Comparison of ENCODE assay signal across 8 mouse cellular contexts in genomic region chr4:133240934-133241908, GRCm38 (mm10). TPM values are rescaled to one million over a fixed set of nuclear protein-coding genes. Genes with fewer than 3 reads are reported as not detected.
A peak's percentile ranks its signal among the peaks of the same experiment; 100 is the strongest.
DNase-seq lines count a peak whose midpoint lies in the region; ATAC-seq lines count a peak whose summit lies in the region.

No protein-coding gene starts in this region.

- DNase-seq in WW6 (ENCODE audit: low read depth, low spot score), result peak; percentile 59
- DNase-seq in cerebellum, postnatal 36 days, result peak; percentile 84
- peak; percentile 89 to 90 for DNase-seq in frontal cortex, postnatal 36 days (ENCODE audit: low spot score in 2 of 2)
- DNase-seq in left cerebral cortex, adult 11 months (ENCODE audit: low spot score), result peak; percentile 76
- DNase-seq in lung, postnatal 36 days, result peak; percentile 95
- DNase-seq in retina, embryonic 14.5 days (ENCODE audit: low spot score), result peak; percentile 85
- DNase-seq in thymus, postnatal 36 days, result peak; percentile 90 to 93

- WGBS in hindbrain, embryonic 15.5 days, result under 1% methylated on average over 78 of the region's 78 CpGs

- H3K4me1 ChIP-seq in hindbrain, embryonic 15.5 days (replicated peaks), result peaks cover 10% of the 10 kb centered on the region

- peak overlapping the region; percentile 55 for H3K4me3 ChIP-seq in hindbrain, embryonic 15.5 days

- H3K9ac ChIP-seq in hindbrain, embryonic 15.5 days, result peak overlapping the region; percentile 47

- peaks cover 56% of the 10 kb centered on the region for H3K27me3 ChIP-seq in hindbrain, embryonic 15.5 days

- ATAC-seq in hindbrain, embryonic 15.5 days (ENCODE audit: low FRiP score, low read depth), result peak; percentile 90

- H3K9me3 ChIP-seq in hindbrain, embryonic 15.5 days, result no peaks in the 10 kb centered on the region

- peak overlapping the region; percentile 81 for H3K4me2 ChIP-seq in hindbrain, embryonic 15.5 days

- H3K36me3 ChIP-seq in hindbrain, embryonic 15.5 days, result no peaks in the 10 kb centered on the region

- H3K27ac ChIP-seq in hindbrain, embryonic 15.5 days (replicated peaks), result peak overlapping the region; percentile 36; the same call in 1 of the 2 replicates

RNA-seq across cellular contexts. Expression of gene Map3k6, which starts 0.6 kb away (rescaled TPM):
- polyA plus RNA-seq in hindbrain, embryonic 15.5 days (2015; fragmentation: Nextera tagmentation; extraction: Ambion mirVana), result 1.8 and 2.2 TPM in 2 replicates

RNA-seq across cellular contexts. Expression of gene Sytl1, which starts 21.7 kb away (rescaled TPM):
- polyA plus RNA-seq in hindbrain, embryonic 15.5 days (2015; fragmentation: Nextera tagmentation; extraction: Ambion mirVana), result 0.32 and 0.35 TPM in 2 replicates

RNA-seq across cellular contexts. Expression of gene Gpr3, which starts 28.9 kb away (rescaled TPM):
- polyA plus RNA-seq in hindbrain, embryonic 15.5 days (2015; fragmentation: Nextera tagmentation; extraction: Ambion mirVana), result 1.6 and 2.7 TPM in 2 replicates

RNA-seq across cellular contexts. Expression of gene Cd164l2, which starts 29.3 kb away (rescaled TPM):
- 3.0 and 4.5 TPM in 2 replicates for polyA plus RNA-seq in hindbrain, embryonic 15.5 days (2015; fragmentation: Nextera tagmentation; extraction: Ambion mirVana)

RNA-seq across cellular contexts. Expression of gene Tmem222, which starts 36.4 kb away (rescaled TPM):
- polyA plus RNA-seq in hindbrain, embryonic 15.5 days (2015; fragmentation: Nextera tagmentation; extraction: Ambion mirVana), result 109 and 121 TPM in 2 replicates

Comparison
In these comparisons a context has a peak if more than half of its experiments do, and no peak if none do; other contexts are left out.
1. Peak in every context shown above with its lines: DNase-seq, ATAC-seq, H3K4me3 ChIP-seq and H3K27ac ChIP-seq.